Mouse (Mus musculus) retina, adult 2 months (tissue): ENCODE data around the gene Gm4187.
"Not testable (repeated sequence)": the region's sequence is repeated elsewhere in the genome, so short reads cannot be mapped to it uniquely, and the experiment has no call there.

Experiments
- DNase-seq: peaks from one replicate; pipeline ENCODE4 v3.0.0-alpha.2; 2012; ENCODE audit warnings: low read depth, low spot score

Gene Gm4187

DNA sequence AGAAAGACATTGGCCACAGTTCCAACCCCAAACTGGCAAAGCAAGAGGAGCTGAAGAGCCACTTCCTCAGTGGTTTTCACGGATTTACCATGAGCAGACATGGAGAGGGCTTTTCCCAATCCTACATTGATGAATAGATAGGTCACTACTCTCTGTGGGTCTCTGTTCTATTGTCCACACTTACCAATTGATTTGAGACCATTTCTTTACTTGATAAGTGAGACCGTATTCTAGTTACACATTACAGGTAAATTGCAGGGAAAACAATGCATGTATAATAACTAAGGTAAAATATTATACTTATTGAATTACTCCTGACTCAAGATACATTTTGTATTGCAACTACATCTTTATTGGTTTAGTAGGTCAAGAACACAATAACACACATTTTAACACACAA lies at the start of gene Gm4187:
TSS of gene Gm4187 (minus strand) at position 101 of the 400 bp plus-strand sequence.
- DNase-seq = not testable (repeated sequence)

DNA sequence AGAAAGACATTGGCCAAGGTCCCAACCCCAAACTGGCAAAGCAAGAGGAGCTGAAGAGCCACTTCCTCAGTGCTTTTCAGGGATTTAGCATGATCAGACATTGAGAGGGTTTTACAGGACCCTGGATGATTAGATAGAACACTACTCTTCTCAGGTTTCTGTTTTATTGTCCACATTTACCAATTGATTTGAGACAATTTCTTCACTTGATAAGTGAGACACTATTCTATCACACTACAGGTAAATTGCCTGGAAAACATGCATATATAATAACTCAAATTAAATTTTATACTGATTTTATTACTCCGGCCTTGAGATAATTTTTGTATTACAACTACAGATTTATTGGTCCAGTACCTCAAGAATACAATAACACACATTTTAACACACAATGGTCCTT lies 41.4 kb upstream of the Gm4187 start, which contains the start of gene Gm8660:
TSS of gene Gm8660 (minus strand) at position 101 of the 400 bp plus-strand sequence.
- not testable (repeated sequence) for DNase-seq
